Comparison of ENCODE assay signal across 11 mouse cellular contexts in the genomic region with DNA sequence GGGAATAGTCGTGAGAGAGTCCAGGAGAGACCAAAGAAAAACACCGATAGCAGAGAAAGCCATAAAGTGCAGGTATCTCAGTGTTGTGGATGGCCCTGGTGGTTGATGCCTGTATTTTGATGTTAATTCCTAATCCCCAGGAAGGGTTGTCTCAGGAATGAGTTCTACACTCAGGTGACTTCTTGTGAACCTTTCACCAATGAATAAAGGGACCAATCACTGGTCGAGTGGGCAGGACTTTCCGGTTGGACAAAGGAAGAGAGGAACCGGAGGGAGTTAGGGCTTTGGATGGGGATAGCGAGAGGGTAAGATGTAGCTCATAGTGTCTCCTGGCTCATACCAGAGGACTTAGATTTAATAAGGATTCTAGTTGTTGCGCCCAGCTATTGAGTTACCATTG. TPM values are rescaled to one million over a fixed set of nuclear protein-coding genes. Genes with fewer than 3 reads are reported as not detected.
DNase-seq lines count a peak whose midpoint lies in the region; ATAC-seq and TF ChIP-seq lines count a peak whose summit lies in the region.
"Had no signal": no experiment of that assay in that cellular context is flagged by ENCODE, and none has a peak within 500 bp of the region (broad histone marks: within the 10 kb centered on the region; RNA-seq: fewer than 3 reads in every experiment).

No protein-coding gene starts in this region.

- peak overlapping the region; percentile 50 for H3K4me2 ChIP-seq in heart, embryonic 16.5 days (ENCODE audit: low read depth, low read length)
- H3K4me2 ChIP-seq in intestine, embryonic 15.5 days (replicated peaks), result peak overlapping the region; percentile 22; the same call in 1 of the 2 replicates
- H3K4me2 ChIP-seq in limb, embryonic 12.5 days, result peak overlapping the region; percentile 9
- H3K4me2 ChIP-seq: lung, embryonic 15.5 days had no signal

- TF ChIP-seq POLR2A in heart, adult 2 months (IDR thresholded peaks at IDR 0.05; ENCODE audit: insufficient read depth, low read depth, low read length), result no peak
- TF ChIP-seq POLR2A in thymus, adult 2 months (IDR thresholded peaks at IDR 0.05; ENCODE audit: control insufficient read depth, extremely low read depth, insufficient read depth, low read length, poor library complexity), result no peak

- intact Hi-C loops in heart, adult 2 months (cut with DNase I), result loop anchor here (5.0 kb wide), 1 partner anchor 248 kb away; no protein-coding TSS in a partner anchor

- no peaks in the 10 kb centered on the region for H3K79me2 ChIP-seq in heart, adult 2 months (replicated peaks; ENCODE audit: control insufficient read depth, insufficient read depth, low read length)

- H3K27me3 ChIP-seq in heart, embryonic 16.5 days (ENCODE audit: control insufficient read depth, insufficient read depth, low read length), result no peaks in the 10 kb centered on the region
- no peaks in the 10 kb centered on the region for H3K27me3 ChIP-seq in heart, adult 2 months (ENCODE audit: control insufficient read depth, insufficient read depth, low read length)
- H3K27me3 ChIP-seq in intestine, embryonic 15.5 days (replicated peaks), result no peaks in the 10 kb centered on the region
- no peaks in the 10 kb centered on the region for H3K27me3 ChIP-seq in limb, embryonic 12.5 days
- no peaks in the 10 kb centered on the region for H3K27me3 ChIP-seq in thymus, adult 2 months (ENCODE audit: control insufficient read depth, insufficient read depth, low read length)
- H3K27me3 ChIP-seq: lung, embryonic 15.5 days had no signal

- DNase-seq in heart, adult 2 months, result no peak
- peak; percentile 92 for DNase-seq in ZHBTc4 (ENCODE audit: low read depth, low spot score)
- no peak for DNase-seq in ovary, postnatal 14 days (ENCODE audit: low spot score)
- DNase-seq in thymus, adult 2 months, result no peak
- DNase-seq: forebrain, postnatal 0 days; retina, postnatal 1 day had no signal

- ATAC-seq in heart, embryonic 16.5 days (replicated peaks; ENCODE audit: extremely low read depth, insufficient read depth, low FRiP score), result no peak
- ATAC-seq in intestine, embryonic 15.5 days, result 0 out of 2 replicates have a peak, but pooled peaks have one; percentile 42
- ATAC-seq in limb, embryonic 12.5 days (ENCODE audit: insufficient number of reproducible peaks, insufficient read depth, low FRiP score, low TSS enrichment, low read depth), result no peak
- ATAC-seq in frontal cortex, adult (ENCODE audit: low TSS enrichment), result no peak
- ATAC-seq: forebrain, postnatal 0 days had no signal

- no peaks in the 10 kb centered on the region for H3K36me3 ChIP-seq in heart, embryonic 16.5 days (ENCODE audit: control insufficient read depth, insufficient read depth)
- H3K36me3 ChIP-seq in heart, adult 2 months (ENCODE audit: control insufficient read depth, insufficient read depth, low read length), result no peaks in the 10 kb centered on the region
- no peaks in the 10 kb centered on the region for H3K36me3 ChIP-seq in intestine, embryonic 15.5 days
- no peaks in the 10 kb centered on the region; the same call in 1 of the 2 replicates for H3K36me3 ChIP-seq in limb, embryonic 12.5 days
- H3K36me3 ChIP-seq in thymus, adult 2 months (ENCODE audit: control insufficient read depth, insufficient read depth, low read length), result no peaks in the 10 kb centered on the region
- H3K36me3 ChIP-seq: lung, embryonic 15.5 days had no signal

- H3K27ac ChIP-seq in heart, embryonic 16.5 days (ENCODE audit: low read length), result no peak overlapping the region
- no peak overlapping the region for H3K27ac ChIP-seq in heart, adult 2 months
- no peak overlapping the region for H3K27ac ChIP-seq in intestine, embryonic 15.5 days
- no peak overlapping the region for H3K27ac ChIP-seq in limb, embryonic 12.5 days
- H3K27ac ChIP-seq in thymus, adult 2 months (ENCODE audit: control insufficient read depth, insufficient read depth, low read length), result no peak overlapping the region
- H3K27ac ChIP-seq: lung, embryonic 15.5 days had no signal

- H3K9ac ChIP-seq in heart, embryonic 16.5 days (ENCODE audit: low read length), result peak overlapping the region; percentile 20; the same call in 1 of the 2 replicates
- H3K9ac ChIP-seq in heart, adult 2 months (ENCODE audit: low read depth, low read length), result no peak overlapping the region
- no peak overlapping the region for H3K9ac ChIP-seq in intestine, embryonic 15.5 days
- H3K9ac ChIP-seq in limb, embryonic 12.5 days (replicated peaks), result no peak overlapping the region
- H3K9ac ChIP-seq: forebrain, postnatal 0 days; lung, embryonic 15.5 days had no signal

- WGBS in heart, embryonic 16.5 days, result 20% methylated on average over 7 of the region's 7 CpGs
- WGBS in heart, adult 2 months, result 20% methylated on average over 7 of the region's 7 CpGs
- 15% methylated on average over 7 of the region's 7 CpGs for WGBS in intestine, embryonic 15.5 days
- 22% methylated on average over 7 of the region's 7 CpGs for WGBS in limb, embryonic 12.5 days
- 62% methylated on average over 7 of the region's 7 CpGs for WGBS in thymus, adult 2 months

- no peaks in the 10 kb centered on the region for H3K9me3 ChIP-seq in heart, embryonic 16.5 days (replicated peaks; ENCODE audit: control insufficient read depth, low read length)
- no peaks in the 10 kb centered on the region for H3K9me3 ChIP-seq in intestine, embryonic 15.5 days
- 0 out of 2 replicates have a peak, but pooled peaks cover 6% of the 10 kb centered on the region for H3K9me3 ChIP-seq in limb, embryonic 12.5 days
- H3K9me3 ChIP-seq: lung, embryonic 15.5 days had no signal

- peak overlapping the region; percentile 30 for H3K4me3 ChIP-seq in heart, embryonic 16.5 days (ENCODE audit: low read length)
- H3K4me3 ChIP-seq in heart, adult 2 months, result no peak overlapping the region
- H3K4me3 ChIP-seq in intestine, embryonic 15.5 days (replicated peaks), result no peak overlapping the region
- no peak overlapping the region for H3K4me3 ChIP-seq in limb, embryonic 12.5 days (replicated peaks)
- H3K4me3 ChIP-seq in thymus, adult 2 months (ENCODE audit: control insufficient read depth, insufficient read depth, low read length), result no peak overlapping the region
- H3K4me3 ChIP-seq: lung, embryonic 15.5 days had no signal

- H3K4me1 ChIP-seq in heart, embryonic 16.5 days (ENCODE audit: control insufficient read depth, insufficient read depth, low read length), result 0 out of 2 replicates have a peak, but pooled peaks cover 2% of the 10 kb centered on the region
- H3K4me1 ChIP-seq in heart, adult 2 months (ENCODE audit: control insufficient read depth, insufficient read depth, low read length), result no peaks in the 10 kb centered on the region
- H3K4me1 ChIP-seq in intestine, embryonic 15.5 days (replicated peaks), result peaks cover 3% of the 10 kb centered on the region; the same call in 1 of the 2 replicates
- no peaks in the 10 kb centered on the region for H3K4me1 ChIP-seq in limb, embryonic 12.5 days (replicated peaks)
- H3K4me1 ChIP-seq in thymus, adult 2 months (replicated peaks; ENCODE audit: control insufficient read depth, insufficient read depth, low read length), result no peaks in the 10 kb centered on the region
- H3K4me1 ChIP-seq: lung, embryonic 15.5 days had no signal

- no peak for TF ChIP-seq EP300 in heart, adult 2 months (IDR thresholded peaks at IDR 0.05; ENCODE audit: insufficient read depth, low read depth, low read length)

- no peak for TF ChIP-seq CTCF in heart, adult 2 months (IDR thresholded peaks at IDR 0.05)
- TF ChIP-seq CTCF in thymus, adult 2 months (IDR thresholded peaks at IDR 0.05; ENCODE audit: borderline replicate concordance, control insufficient read depth, extremely low read depth, insufficient read depth, low read length, poor library complexity), result no peak

RNA-seq across cellular contexts. Expression of a gene that starts 9.2 kb away (rescaled TPM):
- polyA plus RNA-seq in heart, embryonic 16.5 days (2015; fragmentation: Nextera tagmentation; extraction: Ambion mirVana), result 36.0 and 37.6 TPM in 2 replicates
- total RNA-seq in heart, adult 2 months (2021), result 10 to 100 TPM; 20.8 to 22.9 TPM
- 28.8 and 33.0 TPM in 2 replicates for polyA plus RNA-seq in heart, adult 2 months (2012; rRNA removed)
- 40.6 and 44.5 TPM in 2 replicates for polyA plus RNA-seq in intestine, embryonic 15.5 days (2015; fragmentation: Nextera tagmentation; extraction: Ambion mirVana)
- polyA plus RNA-seq in limb, embryonic 12.5 days (2016; fragmentation: Nextera tagmentation; extraction: Ambion mirVana), result 59.2 and 62.9 TPM in 2 replicates
- polyA plus RNA-seq in thymus, adult 2 months (2012; rRNA removed), result 60.8 and 61.5 TPM in 2 replicates

RNA-seq across cellular contexts. Expression of a gene that starts 24.9 kb away (rescaled TPM):
- polyA plus RNA-seq in heart, embryonic 16.5 days (2015; fragmentation: Nextera tagmentation; extraction: Ambion mirVana), result 82.0 and 82.1 TPM in 2 replicates
- 10 to 100 TPM; 80.5 to 93.5 TPM for total RNA-seq in heart, adult 2 months (2021)
- polyA plus RNA-seq in heart, adult 2 months (2012; rRNA removed), result 29.7 and 37.7 TPM in 2 replicates
- polyA plus RNA-seq in intestine, embryonic 15.5 days (2015; fragmentation: Nextera tagmentation; extraction: Ambion mirVana), result 103 and 108 TPM in 2 replicates
- polyA plus RNA-seq in limb, embryonic 12.5 days (2016; fragmentation: Nextera tagmentation; extraction: Ambion mirVana), result 108 and 111 TPM in 2 replicates
- polyA plus RNA-seq in thymus, adult 2 months (2012; rRNA removed), result 18.5 and 20.2 TPM in 2 replicates

RNA-seq across cellular contexts. Expression of a gene that starts 25.7 kb away (rescaled TPM):
- polyA plus RNA-seq in heart, embryonic 16.5 days (2015; fragmentation: Nextera tagmentation; extraction: Ambion mirVana), result 34.4 and 38.5 TPM in 2 replicates
- 10 to 100 TPM; 25.9 to 32.7 TPM for total RNA-seq in heart, adult 2 months (2021)
- 40.1 and 41.3 TPM in 2 replicates for polyA plus RNA-seq in heart, adult 2 months (2012; rRNA removed)
- 43.3 and 47.6 TPM in 2 replicates for polyA plus RNA-seq in intestine, embryonic 15.5 days (2015; fragmentation: Nextera tagmentation; extraction: Ambion mirVana)
- polyA plus RNA-seq in limb, embryonic 12.5 days (2016; fragmentation: Nextera tagmentation; extraction: Ambion mirVana), result 43.8 and 43.9 TPM in 2 replicates
- polyA plus RNA-seq in thymus, adult 2 months (2012; rRNA removed), result 48.8 and 52.2 TPM in 2 replicates

RNA-seq across cellular contexts. Expression of a gene that starts 25.7 kb away (rescaled TPM):
- 76.4 and 84.5 TPM in 2 replicates for polyA plus RNA-seq in heart, embryonic 16.5 days (2015; fragmentation: Nextera tagmentation; extraction: Ambion mirVana)
- 10 to 100 TPM; 68.3 to 97.4 TPM for total RNA-seq in heart, adult 2 months (2021)
- 25.4 and 29.8 TPM in 2 replicates for polyA plus RNA-seq in heart, adult 2 months (2012; rRNA removed)
- polyA plus RNA-seq in intestine, embryonic 15.5 days (2015; fragmentation: Nextera tagmentation; extraction: Ambion mirVana), result 96.9 and 104 TPM in 2 replicates
- 123 and 128 TPM in 2 replicates for polyA plus RNA-seq in limb, embryonic 12.5 days (2016; fragmentation: Nextera tagmentation; extraction: Ambion mirVana)
- 15.8 and 16.6 TPM in 2 replicates for polyA plus RNA-seq in thymus, adult 2 months (2012; rRNA removed)

RNA-seq across cellular contexts. Expression of a gene that starts 32.0 kb away (rescaled TPM):
- polyA plus RNA-seq in heart, embryonic 16.5 days (2015; fragmentation: Nextera tagmentation; extraction: Ambion mirVana), result 48.5 and 55.8 TPM in 2 replicates
- total RNA-seq in heart, adult 2 months (2021), result 10 to 100 TPM; 19.9 to 20.1 TPM
- polyA plus RNA-seq in heart, adult 2 months (2012; rRNA removed), result 31.7 and 37.9 TPM in 2 replicates
- 56.0 and 57.2 TPM in 2 replicates for polyA plus RNA-seq in intestine, embryonic 15.5 days (2015; fragmentation: Nextera tagmentation; extraction: Ambion mirVana)
- polyA plus RNA-seq in limb, embryonic 12.5 days (2016; fragmentation: Nextera tagmentation; extraction: Ambion mirVana), result 132 and 134 TPM in 2 replicates
- polyA plus RNA-seq in thymus, adult 2 months (2012; rRNA removed), result 77.0 and 79.1 TPM in 2 replicates
